Mouse (Mus musculus) C2C12 (cell line): Measurements from ENCODE around the gene Etfrf1. TPM values are rescaled to one million over a fixed set of nuclear protein-coding genes. Genes with fewer than 3 reads are reported as not detected.

Experiments
- H3K27me3 ChIP-seq: one replicate; pipeline ENCODE4 v1.6.1; 2011; ENCODE audit not compliant: control insufficient read depth, insufficient read depth, insufficient read length
- H3K36me3 ChIP-seq: one replicate; pipeline ENCODE4 v1.6.1; 2011; ENCODE audit not compliant: control insufficient read depth, insufficient read depth
- H3K4me3 ChIP-seq: one replicate; pipeline ENCODE4 v1.5.1; 2011; ENCODE audit warnings: mild to moderate bottlenecking, control low read depth; ENCODE audit not compliant: poor library complexity, insufficient read depth, severe bottlenecking
- H3K79me2 ChIP-seq: one replicate; pipeline ENCODE4 v1.6.1; 2011; ENCODE audit not compliant: control insufficient read depth, insufficient read depth
- H3K79me3 ChIP-seq: one replicate; pipeline ENCODE4 v1.6.1; 2011; ENCODE audit warnings: low read depth, control low read depth
- H3ac ChIP-seq: one replicate; pipeline ENCODE3; 2011; ENCODE audit warnings: low read depth; ENCODE audit not compliant: control insufficient read depth, insufficient read length
- CEBPB ChIP-seq: IDR thresholded peaks from one replicate; pipeline ENCODE4 v1.6.1; 2011; ENCODE audit warnings: low read depth, mild to moderate bottlenecking, control low read depth, moderate library complexity
- CTCF ChIP-seq: IDR thresholded peaks from one replicate; pipeline ENCODE4 v1.5.1; 2011; ENCODE audit not compliant: control insufficient read depth, insufficient read depth, insufficient read length
- FOSL1 ChIP-seq: IDR thresholded peaks from one replicate; pipeline ENCODE4 v1.8.0; 2011; ENCODE audit warnings: mild to moderate bottlenecking, low read length; ENCODE audit not compliant: poor library complexity, insufficient read depth, severe bottlenecking
- MAX ChIP-seq: IDR thresholded peaks from one replicate; pipeline ENCODE4 v1.6.1; 2011; ENCODE audit warnings: mild to moderate bottlenecking, control low read depth
- MYOD1 ChIP-seq: IDR thresholded peaks from one replicate; pipeline ENCODE4 v1.6.1; 2011; ENCODE audit warnings: low read depth; ENCODE audit not compliant: control insufficient read depth, insufficient read length
- MYOG ChIP-seq: IDR thresholded peaks from one replicate; pipeline ENCODE4 v1.6.1; 2011; ENCODE audit not compliant: control insufficient read depth, insufficient read length; ENCODE audit errors: extremely low read depth
- USF1 ChIP-seq: IDR thresholded peaks from one replicate; pipeline ENCODE4 v1.6.1; 2011; ENCODE audit warnings: low read depth, mild to moderate bottlenecking, control low read depth, moderate library complexity
- long read RNA-seq, 2 experiments: library from polyadenylated mRNA; unstranded; transcript quantifications; one replicate each; pipeline ENCODE4 v2.0.0; 2019 to 2020
- polyA plus RNA-seq: library from polyadenylated mRNA; unstranded; fragments of >200 nt; fragmentation: generic; extraction: Trizol; gene quantifications from one replicate; pipeline ENCODE4 v1.2.1, GENCODE M21; 2012; ENCODE audit warnings: missing spikeins

Etfrf1 gene
- 4.2 TPM for polyA plus RNA-seq
- long read RNA-seq, experiment 1, transcript Etfrf1-207 (3 exons, 1,374 nt) = major isoform, 18 of 25 reads
- long read RNA-seq, experiment 1, partial matches to known transcripts = 0 of 25 reads
- long read RNA-seq, experiment 1, other reads (novel, unspliced or antisense) = 5 of 25 reads
- long read RNA-seq, experiment 2, partial matches to known transcripts = 0 of 7 reads
- long read RNA-seq, experiment 2, other reads (novel, unspliced or antisense) = 2 of 7 reads

- peak within 1 kb of the TSS; percentile 93 for H3ac ChIP-seq
- peaks cover 4% of the 10 kb centered on the region for H3K36me3 ChIP-seq
- H3K4me3 ChIP-seq = peak within 1 kb of the TSS; percentile 67
- TF ChIP-seq MYOG (no peak), FOSL1 (no peak), MAX (no peak), USF1 (no peak), CTCF (no peak), MYOD1 (no peak), CEBPB (peak; percentile 64)
- H3K79me2 ChIP-seq = no peaks in the 10 kb centered on the region
- H3K79me3 ChIP-seq = peaks cover 2% of the 10 kb centered on the region
- no peaks in the 10 kb centered on the region for H3K27me3 ChIP-seq
Measured at GRCm38 (mm10) chr6:145210816-145211338, at the start of gene Etfrf1, which contains the start of gene Casc1. TSS of gene Etfrf1 (plus strand) at chr6:145211134. TSS of gene Casc1 (minus strand) at chr6:145211005.

- Histone ChIP-seq H3K79me2 (no peaks in the 10 kb centered on the region), H3K4me3 (no peak overlapping the region), H3K27me3 (peaks cover 6% of the 10 kb centered on the region), H3ac (no peak overlapping the region), H3K36me3 (no peaks in the 10 kb centered on the region), H3K79me3 (no peaks in the 10 kb centered on the region)
- TF ChIP-seq FOSL1 (no peak), MYOD1 (no peak), CTCF (no peak), MAX (no peak), CEBPB (no peak), USF1 (no peak), MYOG (no peak)
Measured at GRCm38 (mm10) chr6:145171892-145172606, 38.9 kb upstream of the Etfrf1 start.

GRCm38 (mm10) chr6:145173781-145174191 lies 37.1 kb upstream of the Etfrf1 start:
- no peak overlapping the region for H3K4me3 ChIP-seq
- H3K79me2 ChIP-seq = no peaks in the 10 kb centered on the region
- no peak overlapping the region for H3ac ChIP-seq
- no peaks in the 10 kb centered on the region for H3K79me3 ChIP-seq
- no peak for TF ChIP-seq MYOD1
- no peak for TF ChIP-seq MYOG
- no peak for TF ChIP-seq CTCF
- TF ChIP-seq FOSL1 = no peak
- TF ChIP-seq MAX = no peak
- TF ChIP-seq CEBPB = no peak
- no peak for TF ChIP-seq USF1
- no peaks in the 10 kb centered on the region for H3K27me3 ChIP-seq
- no peaks in the 10 kb centered on the region for H3K36me3 ChIP-seq

- TF ChIP-seq CEBPB (no peak), MYOG (no peak), MYOD1 (no peak), CTCF (no peak), MAX (no peak), FOSL1 (no peak), USF1 (no peak)
- Histone ChIP-seq H3K79me3 (no peaks in the 10 kb centered on the region), H3K36me3 (no peaks in the 10 kb centered on the region), H3K4me3 (no peak overlapping the region), H3K79me2 (no peaks in the 10 kb centered on the region), H3K27me3 (no peaks in the 10 kb centered on the region), H3ac (no peak overlapping the region)
Measured at GRCm38 (mm10) chr6:145175571-145175981, 35.4 kb upstream of the Etfrf1 start.

- H3K79me2 ChIP-seq = no peaks in the 10 kb centered on the region
- TF ChIP-seq CTCF (no peak), CEBPB (no peak), MAX (no peak)
- H3ac ChIP-seq = no peak overlapping the region
- no peak overlapping the region for H3K4me3 ChIP-seq
- no peaks in the 10 kb centered on the region for H3K27me3 ChIP-seq
- H3K79me3 ChIP-seq = no peaks in the 10 kb centered on the region
- H3K36me3 ChIP-seq = no peaks in the 10 kb centered on the region
Measured at GRCm38 (mm10) chr6:145176474-145176873, 34.5 kb upstream of the Etfrf1 start.
